8 mouse cellular contexts compared by ENCODE assay signal in genomic region chr1:167246976-167247375, GRCm38 (mm10). TPM values are rescaled to one million over a fixed set of nuclear protein-coding genes. Genes with fewer than 3 reads are reported as not detected.
DNase-seq lines count a peak whose midpoint lies in the region; ATAC-seq lines count a peak whose summit lies in the region.

No protein-coding gene starts in this region.

- peak; percentile 35 for DNase-seq in kidney, adult 9 months
- peak; percentile 60 for DNase-seq in Muller cell, postnatal 12 days (ENCODE audit: inconsistent ontology term)
- DNase-seq in gastrocnemius, adult 8-10 months (ENCODE audit: low spot score in 2 of 2): peak; percentile 33 to 70
- DNase-seq in liver: peak; percentile 50
- peak; percentile 43 for DNase-seq in ovary, adult 18-20 months (ENCODE audit: low spot score)

- H3K9me3 ChIP-seq in kidney, embryonic 15.5 days (replicated peaks): no peaks in the 10 kb centered on the region

- 27% methylated on average over 8 of the region's 8 CpGs for WGBS in kidney, embryonic 15.5 days

- H3K4me3 ChIP-seq in kidney, embryonic 15.5 days (replicated peaks): no peak overlapping the region

- H3K36me3 ChIP-seq in kidney, embryonic 15.5 days: no peaks in the 10 kb centered on the region

- H3K27ac ChIP-seq in kidney, embryonic 15.5 days: no peak overlapping the region

- no peak overlapping the region for H3K4me2 ChIP-seq in kidney, embryonic 15.5 days

- H3K9ac ChIP-seq in kidney, embryonic 15.5 days: no peak overlapping the region

- ATAC-seq in kidney, embryonic 15.5 days (replicated peaks; ENCODE audit: low FRiP score): no peak
- no peak for ATAC-seq in cerebellum, adult (ENCODE audit: insufficient number of reproducible peaks, low FRiP score, low TSS enrichment)
- no peak for ATAC-seq in activated CD4-positive, CD25-positive, alpha-beta regulatory T cell, adult 4 months

- peaks cover 62% of the 10 kb centered on the region for H3K4me1 ChIP-seq in kidney, embryonic 15.5 days

- H3K27me3 ChIP-seq in kidney, embryonic 15.5 days: no peaks in the 10 kb centered on the region

RNA-seq across cellular contexts. Expression of gene Uck2, which starts 38.1 kb away (rescaled TPM):
- polyA plus RNA-seq in kidney, embryonic 15.5 days (2015; fragmentation: Nextera tagmentation; extraction: Ambion mirVana): 82.7 and 87.5 TPM in 2 replicates
- total RNA-seq in gastrocnemius, adult 8-10 months (2022): 10 to 100 TPM; 14.2 to 17.6 (median 16.4) TPM
- polyA plus RNA-seq in activated CD4-positive, CD25-positive, alpha-beta regulatory T cell, adult 4 months (2017; shearing (Covaris generic)): 10 to 100 TPM; 18.6 to 31.8 TPM
